Mouse (Mus musculus): ENCODE results near the gene Gm8122. TPM values are rescaled to one million over a fixed set of nuclear protein-coding genes. Genes with fewer than 3 reads are reported as not detected.
"Not testable (repeated sequence)": the region's sequence is repeated elsewhere in the genome, so short reads cannot be mapped to it uniquely, and the experiment has no call there.

Gm8122 gene
- polyA plus RNA-seq, 1 experiment from 2014 or later, result not detected

DNA sequence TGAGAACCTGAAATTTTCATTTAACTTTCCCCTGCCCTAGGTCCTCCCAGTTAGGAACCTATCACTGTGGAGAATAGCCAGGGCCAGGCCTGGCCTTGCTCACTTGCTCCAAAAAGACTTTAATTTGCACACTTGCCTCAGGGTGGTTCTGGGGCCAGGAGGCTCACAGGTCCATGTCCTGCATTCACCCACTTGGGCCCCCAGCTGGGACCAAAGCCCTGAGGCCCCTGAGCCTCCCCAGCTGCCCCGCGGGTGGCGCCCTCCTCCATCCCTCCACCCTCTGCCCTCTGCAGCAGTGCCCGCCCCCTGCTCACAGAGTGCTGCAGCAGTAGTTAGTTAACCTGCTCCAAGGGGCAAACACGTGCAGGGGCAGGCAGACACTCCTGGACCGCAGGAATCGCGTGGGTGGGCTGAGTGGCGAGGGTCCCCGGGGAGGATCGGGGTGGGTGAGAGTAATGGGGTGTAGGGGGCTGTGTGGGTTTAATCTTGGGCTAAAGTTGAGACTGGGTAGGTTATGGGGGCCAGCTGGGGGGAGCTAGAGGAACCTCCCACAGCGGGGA, 14.6 kb upstream of the Gm8122 start:
- not testable (repeated sequence) for H3K36me3 ChIP-seq; H3K4me1 ChIP-seq; H3K4me3 ChIP-seq; DNase-seq (ENCODE audit: low spot score); H3K27ac ChIP-seq; H3K9me3 ChIP-seq; H3K27me3 ChIP-seq (ENCODE audit: insufficient read depth, poor library complexity, severe bottlenecking)
- 20% methylated on average over 11 of the region's 12 CpGs for WGBS

DNA sequence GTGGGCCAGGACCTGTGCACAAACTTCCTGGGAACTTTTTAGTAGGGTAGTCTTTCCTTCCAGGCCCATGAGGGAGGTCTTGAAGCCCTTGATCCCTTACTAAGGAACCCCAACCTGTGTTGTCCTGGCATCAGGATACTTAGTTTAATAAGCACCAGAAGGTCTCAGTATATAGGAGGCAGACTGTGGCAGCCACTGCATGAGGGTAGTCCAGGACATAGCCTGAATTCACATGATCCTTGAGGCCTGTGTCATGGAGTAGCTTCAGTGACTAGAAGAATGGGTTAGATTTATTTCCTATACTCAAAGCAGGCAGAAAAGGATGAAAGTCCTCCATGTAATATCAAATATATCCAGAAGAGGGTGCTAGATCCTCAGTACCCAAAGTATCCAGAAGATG, 2.7 kb upstream of the Gm8122 start:
- not testable (repeated sequence) for H3K36me3 ChIP-seq; H3K27me3 ChIP-seq (ENCODE audit: insufficient read depth, poor library complexity, severe bottlenecking); H3K4me1 ChIP-seq; DNase-seq (ENCODE audit: low spot score); H3K27ac ChIP-seq; H3K9me3 ChIP-seq; H3K4me3 ChIP-seq

Other genes with a start within 250 kb of the Gm8122 start
- not detected in 2 replicates for gene Gm8082, start 241.7 kb downstream of the Gm8122 start, polyA plus RNA-seq (2016; fragmentation: Nextera tagmentation; extraction: Ambion mirVana)
- not detected in 2 replicates for gene Gm10376, start 219.7 kb downstream of the Gm8122 start, polyA plus RNA-seq (2016; fragmentation: Nextera tagmentation; extraction: Ambion mirVana)
- not detected in 2 replicates for gene Gm8094, start 158.7 kb downstream of the Gm8122 start, polyA plus RNA-seq (2016; fragmentation: Nextera tagmentation; extraction: Ambion mirVana)
- gene Gm8104, start 134.7 kb downstream of the Gm8122 start, polyA plus RNA-seq (2016; fragmentation: Nextera tagmentation; extraction: Ambion mirVana), result 0.10 TPM in 1 of 2 replicates, not detected in the other
- gene Gm7233, start 55.4 kb downstream of the Gm8122 start, polyA plus RNA-seq (2016; fragmentation: Nextera tagmentation; extraction: Ambion mirVana), result not detected in 2 replicates
- not detected in 2 replicates for gene Gm8126, start 23.3 kb upstream of the Gm8122 start, polyA plus RNA-seq (2016; fragmentation: Nextera tagmentation; extraction: Ambion mirVana)
- not detected in 2 replicates for gene Gm9732, start 39.7 kb upstream of the Gm8122 start, polyA plus RNA-seq (2016; fragmentation: Nextera tagmentation; extraction: Ambion mirVana)
- gene Gm8127, start 58.5 kb upstream of the Gm8122 start, polyA plus RNA-seq (2016; fragmentation: Nextera tagmentation; extraction: Ambion mirVana), result not detected in 2 replicates
- gene 1700001F09Rik, start 112.5 kb upstream of the Gm8122 start, polyA plus RNA-seq (2016; fragmentation: Nextera tagmentation; extraction: Ambion mirVana), result not detected in 2 replicates
- not detected in 2 replicates for gene Gm8138, start 181.0 kb upstream of the Gm8122 start, polyA plus RNA-seq (2016; fragmentation: Nextera tagmentation; extraction: Ambion mirVana)